Mouse (Mus musculus) kidney, adult 2 months (tissue): ENCODE data around the gene Acer2.

Source experiments
- CTCF ChIP-seq: fragments of 200-500 bp; conservative IDR thresholded peaks from 2 replicates; pipeline ENCODE4 v1.5.1; 2011; ENCODE audit warnings: low read depth, mild to moderate bottlenecking, control low read depth, low read length, moderate library complexity, mixed read lengths; ENCODE audit not compliant: insufficient read depth, insufficient read length
- POLR2A ChIP-seq: fragments of 200-500 bp; IDR thresholded peaks from one replicate; pipeline ENCODE4 v1.6.1; 2011; ENCODE audit warnings: low read depth, low read length, control low read depth

DNA sequence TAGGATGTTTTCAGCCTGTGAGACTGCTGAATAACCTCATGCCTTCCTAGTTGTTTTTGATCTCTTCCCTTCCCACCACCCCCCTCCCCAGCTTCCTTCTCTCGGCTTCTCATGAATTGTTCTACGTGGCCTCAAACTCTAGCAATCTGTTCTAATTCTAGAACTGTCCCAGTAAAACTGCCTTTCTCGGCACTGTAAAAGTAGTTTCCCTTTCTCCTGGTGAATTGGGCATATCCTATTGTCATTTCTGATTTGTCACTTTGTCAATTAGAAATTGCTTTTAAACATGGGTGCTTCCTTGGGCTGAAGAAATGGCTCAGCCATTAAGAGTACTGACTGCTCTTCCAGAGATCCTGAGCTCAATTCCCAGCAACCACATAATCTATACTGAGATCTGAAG, 22.2 kb upstream of the Acer2 start:
- no peak for TF ChIP-seq POLR2A
- no peak for TF ChIP-seq CTCF
